10 mouse cellular contexts compared by ENCODE assay signal in genomic region chr16:51915034-51915928, GRCm38 (mm10).
DNase-seq lines count a peak whose midpoint lies in the region; ATAC-seq lines count a peak whose summit lies in the region.
"Had no signal": no experiment of that assay in that cellular context is flagged by ENCODE, and none has a peak within 500 bp of the region (broad histone marks: within the 10 kb centered on the region; RNA-seq: fewer than 3 reads in every experiment).

No protein-coding gene starts in this region.

- H3K27ac ChIP-seq in embryonic facial prominence, embryonic 14.5 days (replicated peaks; ENCODE audit: low read depth, low read length): no peak overlapping the region
- H3K27ac ChIP-seq in hindbrain, embryonic 14.5 days: no peak overlapping the region
- H3K27ac ChIP-seq in midbrain, embryonic 16.5 days (ENCODE audit: low read length): no peak overlapping the region
- H3K27ac ChIP-seq: liver, embryonic 15.5 days had no signal

- 37% methylated on average over 17 of the region's 17 CpGs for WGBS in embryonic facial prominence, embryonic 14.5 days
- 43% methylated on average over 17 of the region's 17 CpGs for WGBS in hindbrain, embryonic 14.5 days
- 29% methylated on average over 17 of the region's 17 CpGs for WGBS in midbrain, embryonic 16.5 days

- no peak overlapping the region for H3K9ac ChIP-seq in embryonic facial prominence, embryonic 14.5 days (ENCODE audit: low read depth, low read length)
- H3K9ac ChIP-seq in hindbrain, embryonic 14.5 days: no peak overlapping the region
- 0 out of 2 replicates have a peak overlapping the region, but pooled peaks have one; percentile 4 for H3K9ac ChIP-seq in midbrain, embryonic 16.5 days (ENCODE audit: low read depth, low read length)
- H3K9ac ChIP-seq: liver, embryonic 15.5 days had no signal

- DNase-seq in embryo, embryonic 10.5 days (ENCODE audit: low spot score): peak; percentile 45
- DNase-seq in embryonic facial prominence, embryonic 14.5 days (ENCODE audit: low spot score): peak; percentile 74
- DNase-seq in hindbrain, embryonic 14.5 days (ENCODE audit: low spot score): no peak
- no peak for DNase-seq in T-cell, adult 2 months (ENCODE audit: low spot score)
- DNase-seq in thymus, postnatal 36 days: no peak
- DNase-seq: cerebellum, adult 18-20 months; kidney, adult 8-10 months had no signal

- no peaks in the 10 kb centered on the region for H3K27me3 ChIP-seq in embryonic facial prominence, embryonic 14.5 days (replicated peaks; ENCODE audit: control insufficient read depth, insufficient read depth, low read length)
- no peaks in the 10 kb centered on the region for H3K27me3 ChIP-seq in hindbrain, embryonic 14.5 days (ENCODE audit: control insufficient read depth, insufficient read depth, low read length)
- H3K27me3 ChIP-seq in midbrain, embryonic 16.5 days (ENCODE audit: control insufficient read depth, insufficient read depth, low read depth, low read length): no peaks in the 10 kb centered on the region
- H3K27me3 ChIP-seq: liver, embryonic 15.5 days had no signal

- H3K4me3 ChIP-seq in embryonic facial prominence, embryonic 14.5 days (ENCODE audit: low read depth, low read length): no peak overlapping the region
- H3K4me3 ChIP-seq in hindbrain, embryonic 14.5 days (replicated peaks; ENCODE audit: low read length): no peak overlapping the region
- peak overlapping the region; percentile 8; the same call in 1 of the 2 replicates for H3K4me3 ChIP-seq in midbrain, embryonic 16.5 days (ENCODE audit: low read depth, low read length)
- H3K4me3 ChIP-seq: liver, embryonic 15.5 days had no signal

- H3K4me1 ChIP-seq in embryonic facial prominence, embryonic 14.5 days (ENCODE audit: control insufficient read depth, insufficient read depth, low read length): peaks cover 14% of the 10 kb centered on the region
- peaks cover 20% of the 10 kb centered on the region for H3K4me1 ChIP-seq in hindbrain, embryonic 14.5 days (replicated peaks; ENCODE audit: control insufficient read depth, insufficient read depth, low read length)
- H3K4me1 ChIP-seq in midbrain, embryonic 16.5 days (ENCODE audit: control insufficient read depth, insufficient read depth, low read length): peaks cover 10% of the 10 kb centered on the region
- H3K4me1 ChIP-seq: liver, embryonic 15.5 days had no signal

- no peaks in the 10 kb centered on the region; the same call in 1 of the 2 replicates for H3K9me3 ChIP-seq in embryonic facial prominence, embryonic 14.5 days (ENCODE audit: control insufficient read depth, low read length)
- peaks cover 3% of the 10 kb centered on the region; the same call in 1 of the 2 replicates for H3K9me3 ChIP-seq in hindbrain, embryonic 14.5 days (ENCODE audit: control insufficient read depth, low read length)
- no peaks in the 10 kb centered on the region for H3K9me3 ChIP-seq in midbrain, embryonic 16.5 days (replicated peaks; ENCODE audit: control insufficient read depth, low read length, poor library complexity, severe bottlenecking)
- H3K9me3 ChIP-seq: liver, embryonic 15.5 days had no signal

- H3K4me2 ChIP-seq in embryonic facial prominence, embryonic 14.5 days (ENCODE audit: low read depth, low read length): peak overlapping the region; percentile 39
- peak overlapping the region; percentile 13; the same call in 1 of the 2 replicates for H3K4me2 ChIP-seq in hindbrain, embryonic 14.5 days (replicated peaks)
- peak overlapping the region; percentile 45 for H3K4me2 ChIP-seq in midbrain, embryonic 16.5 days (ENCODE audit: low read length)
- H3K4me2 ChIP-seq: liver, embryonic 15.5 days had no signal

- peak; percentile 60; the same call in 1 of the 2 replicates for ATAC-seq in embryonic facial prominence, embryonic 14.5 days (ENCODE audit: low read depth)
- ATAC-seq in hindbrain, embryonic 14.5 days (ENCODE audit: low FRiP score): peak; percentile 69; the same call in 1 of the 2 replicates
- peak; percentile 69; the same call in 1 of the 2 replicates for ATAC-seq in midbrain, embryonic 16.5 days
- no peak for ATAC-seq in inflammation-experienced regulatory T-cells, adult 6 months

- H3K36me3 ChIP-seq in embryonic facial prominence, embryonic 14.5 days (ENCODE audit: control insufficient read depth, insufficient read depth, low read length): no peaks in the 10 kb centered on the region
- H3K36me3 ChIP-seq in hindbrain, embryonic 14.5 days (replicated peaks; ENCODE audit: control insufficient read depth, insufficient read depth): no peaks in the 10 kb centered on the region
- H3K36me3 ChIP-seq in midbrain, embryonic 16.5 days (ENCODE audit: control insufficient read depth, insufficient read depth, low read length): no peaks in the 10 kb centered on the region
- H3K36me3 ChIP-seq: liver, embryonic 15.5 days had no signal

Comparison
In these comparisons a context has a peak if more than half of its experiments do, and no peak if none do; other contexts are left out.
1. DNase-seq: peak in embryo, embryonic 10.5 days (single experiment) and embryonic facial prominence, embryonic 14.5 days (single experiment); none in hindbrain, embryonic 14.5 days (single experiment), T-cell, adult 2 months (single experiment) and thymus, postnatal 36 days (0 of 2).
2. Peak in every context shown above with its lines, with median percentiles within 50 percentile points of each other: H3K4me2 ChIP-seq.